Mouse (Mus musculus) embryonic facial prominence, embryonic 15.5 days (tissue): ENCODE results near the gene Aff1. TPM values are rescaled to one million over a fixed set of nuclear protein-coding genes. Genes with fewer than 3 reads are reported as not detected.

ENCODE experiments used
- ATAC-seq: fragments of 200-750 bp; cut with Nextera tagmentation; 2 replicates; pipeline ENCODE4 v1.8.0; 2017; ENCODE audit warnings: low read depth, moderate TSS enrichment; ENCODE audit not compliant: insufficient number of reproducible peaks, low FRiP score, low TSS enrichment
- H3K27ac ChIP-seq: fragments of 300-500 bp; sonication (generic); replicated peaks from 2 replicates; pipeline ENCODE4 v1.5.1; 2015; ENCODE audit warnings: mild to moderate bottlenecking, inconsistent platforms
- H3K27me3 ChIP-seq: fragments of 300-500 bp; sonication (generic); 2 replicates; pipeline ENCODE4 v1.6.1; 2015; ENCODE audit warnings: inconsistent platforms
- H3K36me3 ChIP-seq: fragments of 300-500 bp; sonication (generic); 2 replicates; pipeline ENCODE4 v1.6.1; 2015; ENCODE audit warnings: mild to moderate bottlenecking, inconsistent platforms
- H3K4me1 ChIP-seq: fragments of 300-500 bp; sonication (generic); 2 replicates; pipeline ENCODE4 v1.6.1; 2015; ENCODE audit warnings: inconsistent platforms
- H3K4me2 ChIP-seq: fragments of 300-500 bp; sonication (generic); replicated peaks from 2 replicates; pipeline ENCODE4 v1.6.1; 2015; ENCODE audit warnings: mild to moderate bottlenecking, inconsistent platforms
- H3K4me3 ChIP-seq: fragments of 300-500 bp; sonication (generic); replicated peaks from 2 replicates; pipeline ENCODE4 v1.5.1; 2015; ENCODE audit warnings: mild to moderate bottlenecking, inconsistent platforms
- H3K9ac ChIP-seq: fragments of 300-500 bp; sonication (generic); 2 replicates; pipeline ENCODE4 v1.6.1; 2015; ENCODE audit warnings: inconsistent platforms
- H3K9me3 ChIP-seq: fragments of 300-500 bp; sonication (generic); replicated peaks from 2 replicates; pipeline ENCODE4 v1.6.1; 2016; ENCODE audit warnings: inconsistent platforms
- WGBS: fragments of 180-500 bp; shearing (Covaris S2); methylation state at CpG from one replicate; pipeline ENCODE4 v1.1.7; 2015; 5-methylcytosine and 5-hydroxymethylcytosine counted together
- polyA plus RNA-seq: library from polyadenylated mRNA; unstranded; fragments of >200 nt; fragmentation: Nextera tagmentation; extraction: Ambion mirVana; gene quantifications from 2 replicates; pipeline ENCODE4 v1.2.1, GENCODE M21; 2015

The Aff1 gene
- 6.9 and 7.1 TPM in 2 replicates for polyA plus RNA-seq

GRCm38 (mm10) chr5:103691624-103692530 lies at the start of gene Aff1:
TSS of gene Aff1 (plus strand) at chr5:103692374.
- Histone ChIP-seq H3K9me3 (no peaks in the 10 kb centered on the region), H3K4me2 (peak within 1 kb of the TSS; percentile 100), H3K27me3 (peaks cover 17% of the 10 kb centered on the region; the same call in 1 of the 2 replicates), H3K27ac (no peak within 1 kb of the TSS), H3K4me3 (peak within 1 kb of the TSS; percentile 63), H3K4me1 (peaks cover 14% of the 10 kb centered on the region), H3K9ac (peak within 1 kb of the TSS; percentile 54), H3K36me3 (no peaks in the 10 kb centered on the region)
- WGBS = 2% methylated on average over 50 of the region's 50 CpGs
- peak; percentile 90 for ATAC-seq

- no peak overlapping the region for H3K4me2 ChIP-seq
- no peaks in the 10 kb centered on the region for H3K36me3 ChIP-seq
- 91% methylated on average over 1 of the region's 1 CpGs for WGBS
- ATAC-seq = no peak
- H3K27ac ChIP-seq = no peak overlapping the region
- no peaks in the 10 kb centered on the region for H3K9me3 ChIP-seq
- no peaks in the 10 kb centered on the region for H3K4me1 ChIP-seq
- no peak overlapping the region for H3K9ac ChIP-seq
- no peak overlapping the region for H3K4me3 ChIP-seq
- H3K27me3 ChIP-seq = no peaks in the 10 kb centered on the region
These were observed 48.0 kb upstream of the Aff1 start for GRCm38 (mm10) chr5:103644167-103644566.

- Histone ChIP-seq H3K27ac (no peak overlapping the region), H3K36me3 (no peaks in the 10 kb centered on the region), H3K9me3 (no peaks in the 10 kb centered on the region), H3K9ac (no peak overlapping the region), H3K4me2 (no peak overlapping the region), H3K4me1 (no peaks in the 10 kb centered on the region), H3K4me3 (no peak overlapping the region), H3K27me3 (no peaks in the 10 kb centered on the region)
- WGBS = 84% methylated on average over 3 of the region's 3 CpGs
- ATAC-seq = no peak
These were observed 44.9 kb upstream of the Aff1 start for GRCm38 (mm10) chr5:103647320-103647719.

DNA sequence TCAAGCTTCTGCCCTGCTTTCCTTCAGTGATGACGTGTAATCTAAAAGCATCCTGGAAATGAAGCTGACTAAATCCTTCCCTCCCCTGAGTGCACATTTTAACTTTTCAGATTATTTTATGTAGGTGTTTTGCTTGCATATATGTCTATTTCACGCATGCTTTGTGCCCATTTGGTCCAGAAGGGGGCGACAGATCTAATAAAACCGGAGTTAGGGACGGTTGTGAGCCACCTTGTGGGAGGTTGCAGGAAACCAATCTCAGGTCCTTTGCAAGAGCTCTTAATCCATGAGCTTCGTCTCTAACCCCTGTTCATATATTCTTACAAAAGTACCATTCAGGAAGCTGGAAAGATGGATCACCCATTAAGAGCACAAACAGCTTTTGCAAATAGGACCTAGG lies 37.9 kb upstream of the Aff1 start:
- H3K9me3 ChIP-seq = no peaks in the 10 kb centered on the region
- no peak overlapping the region for H3K4me3 ChIP-seq
- H3K27ac ChIP-seq = no peak overlapping the region
- no peaks in the 10 kb centered on the region for H3K36me3 ChIP-seq
- H3K9ac ChIP-seq = no peak overlapping the region
- no peaks in the 10 kb centered on the region for H3K27me3 ChIP-seq
- ATAC-seq = no peak
- WGBS = 34% methylated on average over 6 of the region's 6 CpGs
- no peak overlapping the region for H3K4me2 ChIP-seq
- peaks cover 11% of the 10 kb centered on the region; the same call in 1 of the 2 replicates for H3K4me1 ChIP-seq

GRCm38 (mm10) chr5:103654780-103655179 lies 37.4 kb upstream of the Aff1 start:
- peak overlapping the region; percentile 93 for H3K4me2 ChIP-seq
- no peak for ATAC-seq
- H3K9ac ChIP-seq = no peak overlapping the region
- no peaks in the 10 kb centered on the region for H3K9me3 ChIP-seq
- H3K27me3 ChIP-seq = no peaks in the 10 kb centered on the region
- H3K4me3 ChIP-seq = peak overlapping the region; percentile 55; the same call in 1 of the 2 replicates
- H3K36me3 ChIP-seq = no peaks in the 10 kb centered on the region
- WGBS = 59% methylated on average over 4 of the region's 4 CpGs
- peaks cover 11% of the 10 kb centered on the region; the same call in 1 of the 2 replicates for H3K4me1 ChIP-seq
- no peak overlapping the region for H3K27ac ChIP-seq

- H3K4me2 ChIP-seq = peak within 1 kb of the TSS; percentile 93
- peak within 1 kb of the TSS; percentile 54 for H3K9ac ChIP-seq
- no peaks in the 10 kb centered on the region for H3K27me3 ChIP-seq
- peak within 1 kb of the TSS; percentile 44; the same call in 1 of the 2 replicates for H3K27ac ChIP-seq
- peaks cover 11% of the 10 kb centered on the region; the same call in 1 of the 2 replicates for H3K4me1 ChIP-seq
- peak; percentile 84 for ATAC-seq
- no peaks in the 10 kb centered on the region for H3K9me3 ChIP-seq
- H3K36me3 ChIP-seq = no peaks in the 10 kb centered on the region
- H3K4me3 ChIP-seq = peak within 1 kb of the TSS; percentile 55
- 3% methylated on average over 50 of the region's 56 CpGs for WGBS
These were observed 36.6 kb upstream of the Aff1 start, which contains the start of gene 1700016H13Rik for GRCm38 (mm10) chr5:103655346-103656118. TSS of gene 1700016H13Rik (minus strand) at chr5:103656010.

- ATAC-seq = no peak
- H3K27ac ChIP-seq = no peak overlapping the region
These were observed 33.3 kb upstream of the Aff1 start for GRCm38 (mm10) chr5:103658921-103659320.

DNA sequence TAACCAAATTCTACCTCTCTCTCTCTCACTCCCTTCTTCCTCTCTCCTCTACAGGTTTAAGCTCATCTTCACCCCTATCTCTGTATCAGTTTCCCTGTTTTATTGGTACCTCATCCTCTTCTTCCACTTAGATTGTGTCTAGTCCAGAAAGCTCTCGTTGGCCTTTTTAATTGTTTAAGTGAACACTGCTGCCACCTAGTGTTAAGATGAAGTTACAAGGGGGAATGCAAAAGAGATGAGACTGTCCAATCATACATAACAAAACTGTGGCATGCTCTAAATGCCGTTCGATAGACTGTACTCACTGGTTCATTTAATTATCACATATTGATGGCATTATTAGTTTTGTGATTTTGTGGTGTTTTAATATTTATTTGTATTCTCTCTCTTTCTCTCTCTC lies 32.6 kb upstream of the Aff1 start:
- H3K4me3 ChIP-seq = no peak overlapping the region
- no peaks in the 10 kb centered on the region for H3K27me3 ChIP-seq
- H3K4me2 ChIP-seq = no peak overlapping the region
- no peaks in the 10 kb centered on the region for H3K36me3 ChIP-seq
- no peak overlapping the region for H3K9ac ChIP-seq
- H3K9me3 ChIP-seq = no peaks in the 10 kb centered on the region
- ATAC-seq = no peak
- peaks cover 11% of the 10 kb centered on the region; the same call in 1 of the 2 replicates for H3K4me1 ChIP-seq
- 24% methylated on average over 3 of the region's 3 CpGs for WGBS
- no peak overlapping the region for H3K27ac ChIP-seq

More at GRCm38 (mm10) chr5:103658921-103659320, 33.3 kb upstream of the Aff1 start:
- 70% methylated on average over 5 of the region's 5 CpGs for WGBS
- no peaks in the 10 kb centered on the region for H3K9me3 ChIP-seq
- H3K4me3 ChIP-seq = no peak overlapping the region
- H3K4me2 ChIP-seq = no peak overlapping the region
- peaks cover 11% of the 10 kb centered on the region; the same call in 1 of the 2 replicates for H3K4me1 ChIP-seq
- H3K27me3 ChIP-seq = no peaks in the 10 kb centered on the region
- H3K9ac ChIP-seq = no peak overlapping the region
- no peaks in the 10 kb centered on the region for H3K36me3 ChIP-seq

- Histone ChIP-seq H3K27me3 (no peaks in the 10 kb centered on the region), H3K4me3 (no peak overlapping the region), H3K9ac (no peak overlapping the region), H3K27ac (no peak overlapping the region), H3K36me3 (no peaks in the 10 kb centered on the region), H3K4me2 (no peak overlapping the region), H3K4me1 (no peaks in the 10 kb centered on the region), H3K9me3 (no peaks in the 10 kb centered on the region)
- WGBS = 78% methylated on average over 9 of the region's 9 CpGs
- no peak for ATAC-seq
These were observed 27.2 kb upstream of the Aff1 start for GRCm38 (mm10) chr5:103664932-103665331.

DNA sequence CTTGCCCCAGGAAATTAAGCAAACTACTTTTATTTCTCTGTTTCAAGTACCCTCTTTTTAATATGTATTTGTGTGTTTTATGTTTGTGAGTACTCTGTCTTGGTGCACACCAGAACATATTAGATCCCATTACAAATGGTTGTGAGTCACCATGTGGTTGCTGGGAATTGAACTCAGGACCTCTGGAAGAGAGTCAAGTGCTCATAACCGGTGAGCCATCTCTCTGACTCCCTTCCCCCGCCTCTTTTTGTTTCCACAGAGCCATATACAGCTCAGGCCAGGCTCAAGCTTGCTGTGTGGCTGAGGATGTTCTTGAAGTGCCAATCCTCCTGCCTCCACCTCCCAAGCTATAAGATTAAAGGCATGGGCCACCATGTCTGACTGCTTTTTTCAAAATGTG lies 26.3 kb upstream of the Aff1 start:
- H3K27ac ChIP-seq = no peak overlapping the region
- WGBS = 79% methylated on average over 2 of the region's 2 CpGs
- no peaks in the 10 kb centered on the region for H3K9me3 ChIP-seq
- ATAC-seq = no peak
- H3K4me2 ChIP-seq = no peak overlapping the region
- no peaks in the 10 kb centered on the region for H3K27me3 ChIP-seq
- no peaks in the 10 kb centered on the region for H3K36me3 ChIP-seq
- no peaks in the 10 kb centered on the region for H3K4me1 ChIP-seq
- no peak overlapping the region for H3K9ac ChIP-seq
- H3K4me3 ChIP-seq = no peak overlapping the region

DNA sequence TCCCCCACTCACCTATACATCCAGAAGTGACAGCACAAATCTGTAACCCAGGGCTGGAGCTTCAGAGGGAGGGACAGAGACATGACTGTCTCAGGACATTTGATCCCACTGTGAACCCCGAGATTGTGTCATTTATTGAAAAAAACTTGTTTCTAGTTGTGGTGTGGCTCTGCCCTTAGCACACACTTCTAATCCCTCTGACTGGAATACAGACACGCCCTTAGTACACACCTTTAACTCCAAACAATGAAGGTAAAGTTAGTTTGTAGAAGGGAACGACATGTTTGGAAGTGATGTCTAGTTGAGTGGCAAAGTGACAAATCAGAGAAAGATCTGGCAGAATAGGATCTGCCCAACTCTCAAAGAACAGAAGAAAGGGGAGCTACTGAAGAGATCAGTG lies 20.3 kb upstream of the Aff1 start:
- 59% methylated on average over 3 of the region's 3 CpGs for WGBS
- ATAC-seq = no peak

More for the DNA sequence above, 20.3 kb upstream of the Aff1 start:
- Histone ChIP-seq H3K36me3 (no peaks in the 10 kb centered on the region), H3K4me3 (no peak overlapping the region), H3K9me3 (no peaks in the 10 kb centered on the region), H3K27ac (no peak overlapping the region), H3K4me1 (no peaks in the 10 kb centered on the region), H3K9ac (no peak overlapping the region), H3K27me3 (no peaks in the 10 kb centered on the region), H3K4me2 (no peak overlapping the region)
